Mouse (Mus musculus): Measurements from ENCODE around the gene Slc2a12.

GRCm38 (mm10) chr10:22720781-22721529 is 76.1 kb downstream of the Slc2a12 start:
- TF ChIP-seq CTCF (IDR thresholded peaks at IDR 0.05; ENCODE audit: low read depth): no peak
- TF ChIP-seq EP300 (IDR thresholded peaks at IDR 0.05; ENCODE audit: low read depth): no peak

Measured in heart, postnatal 0 days (tissue).